Mouse (Mus musculus): ENCODE data around the gene Acox3.

The Acox3 gene

GRCm38 (mm10) chr5:35609971-35610370, 27.1 kb downstream of the Acox3 start:
- no peak for DNase-seq (ENCODE audit: extremely low spot score, low read depth, low spot score)

- no peak for DNase-seq (ENCODE audit: extremely low spot score, low read depth, low spot score)
These were observed 27.5 kb downstream of the Acox3 start for GRCm38 (mm10) chr5:35610381-35610780.

GRCm38 (mm10) chr5:35611170-35611569, 28.3 kb downstream of the Acox3 start:
- DNase-seq (ENCODE audit: extremely low spot score, low read depth, low spot score) = no peak

- no peak for DNase-seq (ENCODE audit: extremely low spot score, low read depth, low spot score)
These were observed 29.1 kb downstream of the Acox3 start for GRCm38 (mm10) chr5:35611900-35612299.

- no peak for DNase-seq (ENCODE audit: extremely low spot score, low read depth, low spot score)
These were observed 29.9 kb downstream of the Acox3 start for GRCm38 (mm10) chr5:35612722-35613121.

- no peak for DNase-seq (ENCODE audit: extremely low spot score, low read depth, low spot score)
These were observed 34.1 kb downstream of the Acox3 start for GRCm38 (mm10) chr5:35616943-35617342.

- no peak for DNase-seq (ENCODE audit: extremely low spot score, low read depth, low spot score)
These were observed 38.3 kb downstream of the Acox3 start for GRCm38 (mm10) chr5:35621114-35621513.

- no peak for DNase-seq (ENCODE audit: extremely low spot score, low read depth, low spot score)
These were observed 41.0 kb downstream of the Acox3 start for GRCm38 (mm10) chr5:35623831-35624230.

GRCm38 (mm10) chr5:35624751-35625239, 42.0 kb downstream of the Acox3 start:
- no peak for DNase-seq (ENCODE audit: extremely low spot score, low read depth, low spot score)

GRCm38 (mm10) chr5:35626408-35626807, 43.6 kb downstream of the Acox3 start:
- DNase-seq (ENCODE audit: extremely low spot score, low read depth, low spot score) = no peak

- DNase-seq (ENCODE audit: extremely low spot score, low read depth, low spot score) = no peak
These were observed 44.5 kb downstream of the Acox3 start for GRCm38 (mm10) chr5:35627307-35627840.

GRCm38 (mm10) chr5:35628685-35629084, 45.8 kb downstream of the Acox3 start:
- DNase-seq (ENCODE audit: extremely low spot score, low read depth, low spot score) = no peak

GRCm38 (mm10) chr5:35629333-35629732, 46.5 kb downstream of the Acox3 start:
- no peak for DNase-seq (ENCODE audit: extremely low spot score, low read depth, low spot score)

- DNase-seq (ENCODE audit: extremely low spot score, low read depth, low spot score) = no peak
These were observed 47.9 kb downstream of the Acox3 start for GRCm38 (mm10) chr5:35630706-35631105.

GRCm38 (mm10) chr5:35631224-35631623, 48.4 kb downstream of the Acox3 start:
- no peak for DNase-seq (ENCODE audit: extremely low spot score, low read depth, low spot score)

- no peak for DNase-seq (ENCODE audit: extremely low spot score, low read depth, low spot score)
These were observed 48.9 kb downstream of the Acox3 start for GRCm38 (mm10) chr5:35631755-35632154.

GRCm38 (mm10) chr5:35632841-35633240, 50.0 kb downstream of the Acox3 start:
- no peak for DNase-seq (ENCODE audit: extremely low spot score, low read depth, low spot score)

GRCm38 (mm10) chr5:35636016-35636415, 53.2 kb downstream of the Acox3 start:
- no peak for DNase-seq (ENCODE audit: extremely low spot score, low read depth, low spot score)

- no peak for DNase-seq (ENCODE audit: extremely low spot score, low read depth, low spot score)
These were observed 59.2 kb downstream of the Acox3 start for GRCm38 (mm10) chr5:35641961-35642584.

GRCm38 (mm10) chr5:35643401-35644048, 60.7 kb downstream of the Acox3 start:
- DNase-seq (ENCODE audit: extremely low spot score, low read depth, low spot score) = no peak

GRCm38 (mm10) chr5:35644082-35644481, 61.2 kb downstream of the Acox3 start:
- DNase-seq (ENCODE audit: extremely low spot score, low read depth, low spot score) = no peak

- no peak for DNase-seq (ENCODE audit: extremely low spot score, low read depth, low spot score)
These were observed 63.2 kb downstream of the Acox3 start for GRCm38 (mm10) chr5:35645938-35646493.
